Comparison of ENCODE assay signal across 9 mouse cellular contexts in the genomic region with DNA sequence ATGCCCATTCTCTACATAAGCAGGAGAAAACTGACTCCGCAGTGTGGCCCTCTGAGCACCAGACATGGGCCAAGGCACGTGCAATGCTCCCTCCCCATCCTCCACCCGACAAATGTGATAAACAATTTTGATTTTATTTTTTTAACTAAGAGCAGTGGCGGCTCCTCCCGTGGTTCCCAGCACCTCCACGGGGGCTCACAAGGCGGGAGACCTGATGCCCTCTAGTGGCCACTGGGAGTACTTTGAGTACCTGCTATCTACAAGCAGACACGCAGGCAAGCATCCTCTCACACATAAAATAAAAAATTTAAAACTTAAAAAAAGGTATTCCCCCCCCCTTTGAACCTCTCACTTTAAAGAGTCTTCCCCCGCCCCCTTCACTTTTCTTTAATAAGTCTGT. TPM values are rescaled to one million over a fixed set of nuclear protein-coding genes. Genes with fewer than 3 reads are reported as not detected.
DNase-seq lines count a peak whose midpoint lies in the region; TF ChIP-seq lines count a peak whose summit lies in the region.
"Had no signal": no experiment of that assay in that cellular context is flagged by ENCODE, and none has a peak within 500 bp of the region (broad histone marks: within the 10 kb centered on the region; RNA-seq: fewer than 3 reads in every experiment).

No protein-coding gene starts in this region.

- no peak overlapping the region for H3K27ac ChIP-seq in layer of hippocampus, adult 2 months
- H3K27ac ChIP-seq in olfactory bulb, adult 2 months (ENCODE audit: insufficient read depth, low read depth, low read length) = no peak overlapping the region
- H3K27ac ChIP-seq: limb, embryonic 13.5 days had no signal

- H3K4me1 ChIP-seq in E14TG2a.4 (replicated peaks; ENCODE audit: low read depth, low read length) = peaks cover 54% of the 10 kb centered on the region
- peaks cover 44% of the 10 kb centered on the region for H3K4me1 ChIP-seq in olfactory bulb, adult 2 months (ENCODE audit: control insufficient read depth, insufficient read depth, low read length)
- H3K4me1 ChIP-seq: limb, embryonic 13.5 days had no signal

- TF ChIP-seq CTCF in layer of hippocampus, adult 2 months (conservative IDR thresholded peaks at IDR 0.05) = peak; percentile 69
- peak; percentile 75 for TF ChIP-seq CTCF in E14TG2a.4 (conservative IDR thresholded peaks at IDR 0.05; ENCODE audit: low read length)
- TF ChIP-seq CTCF in brain, embryonic 14.5 days (IDR thresholded peaks at IDR 0.05; ENCODE audit: borderline replicate concordance, extremely low read depth, insufficient read depth, insufficient read length) = peak; percentile 55; the same call in 1 of the 2 replicates
- TF ChIP-seq CTCF in olfactory bulb, adult 2 months (IDR thresholded peaks at IDR 0.05; ENCODE audit: insufficient read depth, low read depth, low read length) = peak; percentile 27; the same call in 1 of the 2 replicates

- DNase-seq in layer of hippocampus, adult 2 months (ENCODE audit: low spot score in 2 of 2) = peak in 1 of 2 experiments; percentile 4
- DNase-seq in layer of hippocampus, adult 8-10 months (ENCODE audit: low spot score in 2 of 2) = no peak
- DNase-seq in brain, embryonic 14.5 days (ENCODE audit: low read depth) = no peak
- no peak for DNase-seq in left cerebral cortex, postnatal 10 days (ENCODE audit: extremely low spot score in 1 of 2, low spot score in 2 of 2)
- no peak for DNase-seq in left cerebral cortex, postnatal 14 days (ENCODE audit: low spot score in 2 of 2)
- DNase-seq in cerebellum, postnatal 25 days = no peak

- WGBS in olfactory bulb, adult 2 months = 86% methylated on average over 9 of the region's 9 CpGs

- intact Hi-C loops in left cerebral cortex, postnatal 10 days (cut with DNase I) = no loop called here
- intact Hi-C loops in left cerebral cortex, postnatal 14 days (cut with DNase I) = no loop called here

- no peak overlapping the region for H3K4me3 ChIP-seq in layer of hippocampus, adult 2 months
- no peak overlapping the region for H3K4me3 ChIP-seq in E14TG2a.4 (replicated peaks; ENCODE audit: low read length)
- no peak overlapping the region for H3K4me3 ChIP-seq in olfactory bulb, adult 2 months (ENCODE audit: insufficient read depth, low read depth, low read length)
- H3K4me3 ChIP-seq: limb, embryonic 13.5 days had no signal

- H3K9me3 ChIP-seq in E14TG2a.4 (ENCODE audit: low read length) = no peaks in the 10 kb centered on the region
- H3K9me3 ChIP-seq: limb, embryonic 13.5 days had no signal

- peaks cover 92% of the 10 kb centered on the region for H3K36me3 ChIP-seq in E14TG2a.4 (ENCODE audit: insufficient read depth, low read length)

- no peaks in the 10 kb centered on the region for H3K27me3 ChIP-seq in E14TG2a.4 (ENCODE audit: insufficient read depth, low read length)
- H3K27me3 ChIP-seq: limb, embryonic 13.5 days had no signal

- TF ChIP-seq POLR2A in brain, embryonic 14.5 days (IDR thresholded peaks at IDR 0.05; ENCODE audit: borderline replicate concordance, extremely low read depth, insufficient read depth, insufficient read length, poor library complexity, severe bottlenecking) = no peak
- no peak for TF ChIP-seq POLR2A in olfactory bulb, adult 2 months (IDR thresholded peaks at IDR 0.05; ENCODE audit: insufficient read depth, low read depth, low read length)

RNA-seq across cellular contexts. Expression of a gene that starts 8.8 kb away (rescaled TPM):
- 10 to 100 TPM; 48.8 to 50.1 TPM for total RNA-seq in layer of hippocampus, adult 2 months (2021)
- total RNA-seq in layer of hippocampus, adult 8-10 months (2022) = 10 to 100 TPM; 43.4 to 49.0 (median 46.9) TPM
- 100 and 109 TPM in 2 replicates for polyA plus RNA-seq in brain, embryonic 14.5 days (2012; rRNA removed)
- polyA plus RNA-seq in olfactory bulb, adult 2 months (2012; ENCODE audit: insufficient read depth, insufficient read length, low replicate concordance, missing spikeins) = not detected in 2 replicates
- 10 to 100 TPM; 56.8 to 58.9 TPM for total RNA-seq in left cerebral cortex, postnatal 10 days (2021)
- total RNA-seq in left cerebral cortex, postnatal 14 days (2021) = 10 to 100 TPM; 46.2 to 49.5 TPM

RNA-seq across cellular contexts. Expression of a gene that starts 36.3 kb away (rescaled TPM):
- 10 to 100 TPM; 41.9 to 42.1 TPM for total RNA-seq in layer of hippocampus, adult 2 months (2021)
- 10 to 100 TPM; 38.4 to 49.5 (median 44.6) TPM for total RNA-seq in layer of hippocampus, adult 8-10 months (2022)
- 30.5 and 36.9 TPM in 2 replicates for polyA plus RNA-seq in brain, embryonic 14.5 days (2012; rRNA removed)
- not detected in 2 replicates for polyA plus RNA-seq in olfactory bulb, adult 2 months (2012; ENCODE audit: insufficient read depth, insufficient read length, low replicate concordance, missing spikeins)
- 10 to 100 TPM; 36.8 to 40.2 TPM for total RNA-seq in left cerebral cortex, postnatal 10 days (2021)
- total RNA-seq in left cerebral cortex, postnatal 14 days (2021) = 10 to 100 TPM; 41.4 to 45.3 TPM
